Mouse (Mus musculus) spleen, adult 2 months (tissue): ENCODE results near the gene Abo.
"Not testable (repeated sequence)": the region's sequence is repeated elsewhere in the genome, so short reads cannot be mapped to it uniquely, and the experiment has no call there.

ENCODE experiments used
- CTCF ChIP-seq: fragments of 200-500 bp; IDR thresholded peaks from 2 replicates; pipeline ENCODE4 v1.5.1; 2011; ENCODE audit warnings: mild to moderate bottlenecking, inconsistent platforms; ENCODE audit not compliant: insufficient read depth, insufficient read length, insufficient replicate concordance; ENCODE audit errors: extremely low read depth
- POLR2A ChIP-seq: fragments of 200-500 bp; IDR thresholded peaks from 2 replicates; pipeline ENCODE4 v1.6.1; 2011; ENCODE audit warnings: low read depth, low read length, inconsistent platforms

- TF ChIP-seq CTCF, POLR2A: not testable (repeated sequence)
These were observed 21.4 kb upstream of the Abo start for GRCm38 (mm10) chr2:26886170-26886569.
